Mouse (Mus musculus): ENCODE measurements around the gene Irak1bp1.

The Irak1bp1 gene

GRCm38 (mm10) chr9:82829007-82829689 lies at the start of gene Irak1bp1:
Gene Irak1bp1, plus strand, starts transcription at chr9:82829540.
- in situ Hi-C loops (cut with MseI, MboI): no loop called here

- in situ Hi-C loops (cut with MseI, MboI): no loop called here
Observed at GRCm38 (mm10) chr9:82788375-82788774, 41.0 kb upstream of the Irak1bp1 start.

GRCm38 (mm10) chr9:82800360-82800759 lies 29.0 kb upstream of the Irak1bp1 start:
- in situ Hi-C loops (cut with MseI, MboI): no loop called here

GRCm38 (mm10) chr9:82807129-82807528 lies 22.2 kb upstream of the Irak1bp1 start:
- in situ Hi-C loops (cut with MseI, MboI): no loop called here

- in situ Hi-C loops (cut with MseI, MboI): no loop called here
Observed at GRCm38 (mm10) chr9:82807635-82808034, 21.7 kb upstream of the Irak1bp1 start.

- in situ Hi-C loops (cut with MseI, MboI): no loop called here
Observed at GRCm38 (mm10) chr9:82812172-82812963, 17.0 kb upstream of the Irak1bp1 start.

GRCm38 (mm10) chr9:82814536-82814935 lies 14.8 kb upstream of the Irak1bp1 start:
- in situ Hi-C loops (cut with MseI, MboI): no loop called here

- in situ Hi-C loops (cut with MseI, MboI): no loop called here
Observed at GRCm38 (mm10) chr9:82815257-82815785, 14.0 kb upstream of the Irak1bp1 start.

GRCm38 (mm10) chr9:82826426-82826825 lies 2.9 kb upstream of the Irak1bp1 start:
- in situ Hi-C loops (cut with MseI, MboI): no loop called here

- in situ Hi-C loops (cut with MseI, MboI): no loop called here
Observed at GRCm38 (mm10) chr9:82829693-82830430, 522 bp downstream of the Irak1bp1 start.

- in situ Hi-C loops (cut with MseI, MboI): no loop called here
Observed at GRCm38 (mm10) chr9:82831891-82832290, 2.6 kb downstream of the Irak1bp1 start.

- in situ Hi-C loops (cut with MseI, MboI): no loop called here
Observed at GRCm38 (mm10) chr9:82835921-82836320, 6.6 kb downstream of the Irak1bp1 start.

GRCm38 (mm10) chr9:82842671-82843070 lies 13.3 kb downstream of the Irak1bp1 start:
- in situ Hi-C loops (cut with MseI, MboI): no loop called here

GRCm38 (mm10) chr9:82854040-82854439 lies 24.7 kb downstream of the Irak1bp1 start:
- in situ Hi-C loops (cut with MseI, MboI): no loop called here

GRCm38 (mm10) chr9:82854973-82855614 lies 25.8 kb downstream of the Irak1bp1 start:
- in situ Hi-C loops (cut with MseI, MboI): no loop called here

GRCm38 (mm10) chr9:82856241-82856640 lies 26.9 kb downstream of the Irak1bp1 start:
- in situ Hi-C loops (cut with MseI, MboI): no loop called here

GRCm38 (mm10) chr9:82860805-82861204 lies 31.5 kb downstream of the Irak1bp1 start:
- in situ Hi-C loops (cut with MseI, MboI): no loop called here

GRCm38 (mm10) chr9:82861316-82861715 lies 32.0 kb downstream of the Irak1bp1 start:
- in situ Hi-C loops (cut with MseI, MboI): no loop called here

GRCm38 (mm10) chr9:82861775-82862430 lies 32.6 kb downstream of the Irak1bp1 start:
- in situ Hi-C loops (cut with MseI, MboI): no loop called here

- in situ Hi-C loops (cut with MseI, MboI): no loop called here
Observed at GRCm38 (mm10) chr9:82866121-82866520, 36.8 kb downstream of the Irak1bp1 start.

- in situ Hi-C loops (cut with MseI, MboI): no loop called here
Observed at GRCm38 (mm10) chr9:82867698-82868097, 38.4 kb downstream of the Irak1bp1 start.

All from mouse trophoblast stem cell (cell line).